Mouse (Mus musculus): Measurements from ENCODE around the gene Bcat2. TPM values are rescaled to one million over a fixed set of nuclear protein-coding genes. Genes with fewer than 3 reads are reported as not detected.
A peak's percentile ranks its signal among the peaks of the same experiment; 100 is the strongest.

The Bcat2 gene
- total RNA-seq, 1 experiment, result 60.3 TPM

GRCm38 (mm10) chr7:45595176-45595575 lies 25.2 kb downstream of the Bcat2 start:
- DNase-seq (ENCODE audit: low read depth, low spot score), result no peak
- no peak overlapping the region for H3K9ac ChIP-seq (ENCODE audit: insufficient read depth, low read depth, low read length, poor library complexity, severe bottlenecking)
- peaks cover 2 to 24% of the 10 kb centered on the region in 2 experiments; a peak in 2 of 4 replicates for H3K4me1 ChIP-seq (ENCODE audit: control insufficient read depth in 2 of 2, insufficient read depth in 2 of 2, low read length in 2 of 2, poor library complexity in 1 of 2)
- peaks cover under 1% of the 10 kb centered on the region; the same call in 1 of the 2 replicates for H3K36me3 ChIP-seq (ENCODE audit: control insufficient read depth, insufficient read depth, low read length, poor library complexity, severe bottlenecking)
- no peak for TF ChIP-seq ZC3H11A (IDR thresholded peaks at IDR 0.05; ENCODE audit: borderline replicate concordance, low read depth, low read length)
- no peak for TF ChIP-seq CHD2 (IDR thresholded peaks at IDR 0.05; ENCODE audit: low read depth, low read length)
- H3K4me3 ChIP-seq (ENCODE audit: insufficient read depth in 1 of 2, low read depth in 1 of 2, low read length in 2 of 2, poor library complexity in 1 of 2, severe bottlenecking in 1 of 2), result no peak overlapping the region
- H3K9me3 ChIP-seq (ENCODE audit: control insufficient read depth, insufficient read depth, low read depth, low read length), result no peaks in the 10 kb centered on the region
- in situ Hi-C loops (cut with MboI; ENCODE audit: low sequenced_read_pairs in 2 of 2, unreplicated experiment in 2 of 2), result loop anchor here in 1 of 2 experiments (10.0 kb wide), 1 partner anchor 120 kb away; no protein-coding TSS in a partner anchor
- H3K27ac ChIP-seq (ENCODE audit: insufficient read depth, low read depth, low read length, poor library complexity, severe bottlenecking), result peak overlapping the region; percentile 49; the same call in 1 of the 2 replicates

GRCm38 (mm10) chr7:45596107-45596506 lies 26.2 kb downstream of the Bcat2 start:
- H3K36me3 ChIP-seq (ENCODE audit: control insufficient read depth, insufficient read depth, low read length, poor library complexity, severe bottlenecking), result no peaks in the 10 kb centered on the region; the same call in 1 of the 2 replicates
- no peak for TF ChIP-seq HCFC1 (IDR thresholded peaks at IDR 0.05; ENCODE audit: borderline replicate concordance, insufficient read depth, low read length)
- no peak for TF ChIP-seq CHD2 (IDR thresholded peaks at IDR 0.05; ENCODE audit: low read depth, low read length)
- no peak for TF ChIP-seq ZNF384 (IDR thresholded peaks at IDR 0.05; ENCODE audit: low read depth, low read length)
- TF ChIP-seq ZC3H11A (IDR thresholded peaks at IDR 0.05; ENCODE audit: borderline replicate concordance, low read depth, low read length), result no peak
- TF ChIP-seq MAFK (IDR thresholded peaks at IDR 0.05; ENCODE audit: insufficient read depth, low read depth, low read length), result no peak
- H3K4me3 ChIP-seq (ENCODE audit: insufficient read depth in 1 of 2, low read depth in 1 of 2, low read length in 2 of 2, poor library complexity in 1 of 2, severe bottlenecking in 1 of 2), result no peak overlapping the region
- no peak overlapping the region for H3K9ac ChIP-seq (ENCODE audit: insufficient read depth, low read depth, low read length, poor library complexity, severe bottlenecking)
- no peak for DNase-seq (ENCODE audit: low read depth, low spot score)
- H3K9me3 ChIP-seq (ENCODE audit: control insufficient read depth, insufficient read depth, low read depth, low read length), result no peaks in the 10 kb centered on the region
- H3K27ac ChIP-seq (ENCODE audit: insufficient read depth, low read depth, low read length, poor library complexity, severe bottlenecking), result no peak overlapping the region
- peaks cover 2 to 29% of the 10 kb centered on the region in 2 experiments; a peak in 2 of 4 replicates for H3K4me1 ChIP-seq (ENCODE audit: control insufficient read depth in 2 of 2, insufficient read depth in 2 of 2, low read length in 2 of 2, poor library complexity in 1 of 2)
- in situ Hi-C loops (cut with MboI; ENCODE audit: low sequenced_read_pairs in 2 of 2, unreplicated experiment in 2 of 2), result loop anchor here in 1 of 2 experiments (10.0 kb wide), 1 partner anchor 121 kb away; no protein-coding TSS in a partner anchor

GRCm38 (mm10) chr7:45597013-45597412 lies 27.1 kb downstream of the Bcat2 start:
- Histone ChIP-seq H3K9me3 (ENCODE audit: control insufficient read depth, insufficient read depth, low read depth, low read length) (no peaks in the 10 kb centered on the region), H3K4me3 (ENCODE audit: insufficient read depth in 1 of 2, low read depth in 1 of 2, low read length in 2 of 2, poor library complexity in 1 of 2, severe bottlenecking in 1 of 2) (no peak overlapping the region), H3K4me1 (ENCODE audit: control insufficient read depth in 2 of 2, insufficient read depth in 2 of 2, low read length in 2 of 2, poor library complexity in 1 of 2) (peaks cover 2 to 34% of the 10 kb centered on the region in 2 experiments; a peak in 2 of 4 replicates), H3K27ac (ENCODE audit: insufficient read depth, low read depth, low read length, poor library complexity, severe bottlenecking) (no peak overlapping the region), H3K36me3 (ENCODE audit: control insufficient read depth, insufficient read depth, low read length, poor library complexity, severe bottlenecking) (no peaks in the 10 kb centered on the region; the same call in 1 of the 2 replicates), H3K9ac (ENCODE audit: insufficient read depth, low read depth, low read length, poor library complexity, severe bottlenecking) (no peak overlapping the region)
- no peak for TF ChIP-seq CHD2 (IDR thresholded peaks at IDR 0.05; ENCODE audit: low read depth, low read length)
- no peak for TF ChIP-seq ZNF384 (IDR thresholded peaks at IDR 0.05; ENCODE audit: low read depth, low read length)
- TF ChIP-seq ZC3H11A (IDR thresholded peaks at IDR 0.05; ENCODE audit: borderline replicate concordance, low read depth, low read length), result no peak
- no peak for TF ChIP-seq HCFC1 (IDR thresholded peaks at IDR 0.05; ENCODE audit: borderline replicate concordance, insufficient read depth, low read length)
- no peak for TF ChIP-seq MAFK (IDR thresholded peaks at IDR 0.05; ENCODE audit: insufficient read depth, low read depth, low read length)
- in situ Hi-C loops (cut with MboI; ENCODE audit: low sequenced_read_pairs in 2 of 2, unreplicated experiment in 2 of 2), result loop anchor here in 1 of 2 experiments (10.0 kb wide), 1 partner anchor 122 kb away; no protein-coding TSS in a partner anchor
- DNase-seq (ENCODE audit: low read depth, low spot score), result no peak

GRCm38 (mm10) chr7:45597527-45597926 lies 27.6 kb downstream of the Bcat2 start:
- TF ChIP-seq CHD2 (IDR thresholded peaks at IDR 0.05; ENCODE audit: low read depth, low read length) (no peak), MAFK (IDR thresholded peaks at IDR 0.05; ENCODE audit: insufficient read depth, low read depth, low read length) (no peak), ZNF384 (IDR thresholded peaks at IDR 0.05; ENCODE audit: low read depth, low read length) (no peak), HCFC1 (IDR thresholded peaks at IDR 0.05; ENCODE audit: borderline replicate concordance, insufficient read depth, low read length) (no peak), ZC3H11A (IDR thresholded peaks at IDR 0.05; ENCODE audit: borderline replicate concordance, low read depth, low read length) (no peak)
- DNase-seq (ENCODE audit: low read depth, low spot score), result no peak
- in situ Hi-C loops (cut with MboI; ENCODE audit: low sequenced_read_pairs in 2 of 2, unreplicated experiment in 2 of 2), result loop anchor here in 1 of 2 experiments (10.0 kb wide), 1 partner anchor 123 kb away; no protein-coding TSS in a partner anchor
- Histone ChIP-seq H3K9ac (ENCODE audit: insufficient read depth, low read depth, low read length, poor library complexity, severe bottlenecking) (no peak overlapping the region), H3K4me3 (ENCODE audit: insufficient read depth in 1 of 2, low read depth in 1 of 2, low read length in 2 of 2, poor library complexity in 1 of 2, severe bottlenecking in 1 of 2) (no peak overlapping the region), H3K36me3 (ENCODE audit: control insufficient read depth, insufficient read depth, low read length, poor library complexity, severe bottlenecking) (no peaks in the 10 kb centered on the region; the same call in 1 of the 2 replicates), H3K4me1 (ENCODE audit: control insufficient read depth in 2 of 2, insufficient read depth in 2 of 2, low read length in 2 of 2, poor library complexity in 1 of 2) (peaks cover 2 to 34% of the 10 kb centered on the region in 2 experiments; a peak in 2 of 4 replicates), H3K27ac (ENCODE audit: insufficient read depth, low read depth, low read length, poor library complexity, severe bottlenecking) (no peak overlapping the region), H3K9me3 (ENCODE audit: control insufficient read depth, insufficient read depth, low read depth, low read length) (no peaks in the 10 kb centered on the region)
